Mouse (Mus musculus): Measurements from ENCODE around the gene Gm45062. TPM values are rescaled to one million over a fixed set of nuclear protein-coding genes. Genes with fewer than 3 reads are reported as not detected.

Gene Gm45062
- polyA plus RNA-seq, 1 experiment: 15.5 TPM

GRCm38 (mm10) chr6:8486391-8487043 is 227.3 kb downstream of the Gm45062 start:
- TF ChIP-seq CTCF (IDR thresholded peaks at IDR 0.05; ENCODE audit: borderline replicate concordance, extremely low read depth, insufficient read depth, insufficient read length) (peak; percentile 10; the same call in 1 of the 2 replicates), POLR2A (IDR thresholded peaks at IDR 0.05; ENCODE audit: borderline replicate concordance, extremely low read depth, insufficient read depth, insufficient read length, poor library complexity, severe bottlenecking) (no peak)
- peak; percentile 27 for DNase-seq (ENCODE audit: low read depth)

- TF ChIP-seq CTCF (IDR thresholded peaks at IDR 0.05; ENCODE audit: borderline replicate concordance, extremely low read depth, insufficient read depth, insufficient read length) (no peak), POLR2A (IDR thresholded peaks at IDR 0.05; ENCODE audit: borderline replicate concordance, extremely low read depth, insufficient read depth, insufficient read length, poor library complexity, severe bottlenecking) (no peak)
- DNase-seq (ENCODE audit: low read depth): peak; percentile 63
Observed at GRCm38 (mm10) chr6:8487044-8487853, 228.0 kb downstream of the Gm45062 start.

- DNase-seq (ENCODE audit: low read depth): no peak
- TF ChIP-seq POLR2A (IDR thresholded peaks at IDR 0.05; ENCODE audit: borderline replicate concordance, extremely low read depth, insufficient read depth, insufficient read length, poor library complexity, severe bottlenecking) (no peak), CTCF (IDR thresholded peaks at IDR 0.05; ENCODE audit: borderline replicate concordance, extremely low read depth, insufficient read depth, insufficient read length) (no peak)
Observed at GRCm38 (mm10) chr6:8488249-8488648, 229.0 kb downstream of the Gm45062 start.

GRCm38 (mm10) chr6:8489266-8489665 is 230.0 kb downstream of the Gm45062 start:
- TF ChIP-seq POLR2A (IDR thresholded peaks at IDR 0.05; ENCODE audit: borderline replicate concordance, extremely low read depth, insufficient read depth, insufficient read length, poor library complexity, severe bottlenecking) (no peak), CTCF (IDR thresholded peaks at IDR 0.05; ENCODE audit: borderline replicate concordance, extremely low read depth, insufficient read depth, insufficient read length) (no peak)
- no peak for DNase-seq (ENCODE audit: low read depth)

- TF ChIP-seq POLR2A (IDR thresholded peaks at IDR 0.05; ENCODE audit: borderline replicate concordance, extremely low read depth, insufficient read depth, insufficient read length, poor library complexity, severe bottlenecking): no peak
- no peak for TF ChIP-seq CTCF (IDR thresholded peaks at IDR 0.05; ENCODE audit: borderline replicate concordance, extremely low read depth, insufficient read depth, insufficient read length)
- DNase-seq (ENCODE audit: low read depth): peak; percentile 28
Observed at GRCm38 (mm10) chr6:8489938-8490585, 230.8 kb downstream of the Gm45062 start.

- TF ChIP-seq CTCF (IDR thresholded peaks at IDR 0.05; ENCODE audit: borderline replicate concordance, extremely low read depth, insufficient read depth, insufficient read length) (no peak), POLR2A (IDR thresholded peaks at IDR 0.05; ENCODE audit: borderline replicate concordance, extremely low read depth, insufficient read depth, insufficient read length, poor library complexity, severe bottlenecking) (no peak)
- DNase-seq (ENCODE audit: low read depth): no peak
Observed at GRCm38 (mm10) chr6:8492248-8492647, 233.0 kb downstream of the Gm45062 start.

GRCm38 (mm10) chr6:8495109-8495826 is 236.0 kb downstream of the Gm45062 start:
- DNase-seq (ENCODE audit: low read depth): no peak
- no peak for TF ChIP-seq CTCF (IDR thresholded peaks at IDR 0.05; ENCODE audit: borderline replicate concordance, extremely low read depth, insufficient read depth, insufficient read length)
- no peak for TF ChIP-seq POLR2A (IDR thresholded peaks at IDR 0.05; ENCODE audit: borderline replicate concordance, extremely low read depth, insufficient read depth, insufficient read length, poor library complexity, severe bottlenecking)

- no peak for TF ChIP-seq POLR2A (IDR thresholded peaks at IDR 0.05; ENCODE audit: borderline replicate concordance, extremely low read depth, insufficient read depth, insufficient read length, poor library complexity, severe bottlenecking)
- TF ChIP-seq CTCF (IDR thresholded peaks at IDR 0.05; ENCODE audit: borderline replicate concordance, extremely low read depth, insufficient read depth, insufficient read length): no peak
- no peak for DNase-seq (ENCODE audit: low read depth)
Observed at GRCm38 (mm10) chr6:8495827-8496222, 236.6 kb downstream of the Gm45062 start.

GRCm38 (mm10) chr6:8497234-8497867 is 238.1 kb downstream of the Gm45062 start:
- TF ChIP-seq CTCF (IDR thresholded peaks at IDR 0.05; ENCODE audit: borderline replicate concordance, extremely low read depth, insufficient read depth, insufficient read length) (no peak), POLR2A (IDR thresholded peaks at IDR 0.05; ENCODE audit: borderline replicate concordance, extremely low read depth, insufficient read depth, insufficient read length, poor library complexity, severe bottlenecking) (no peak)
- DNase-seq (ENCODE audit: low read depth): no peak

GRCm38 (mm10) chr6:8497868-8498257 is 238.6 kb downstream of the Gm45062 start:
- no peak for TF ChIP-seq CTCF (IDR thresholded peaks at IDR 0.05; ENCODE audit: borderline replicate concordance, extremely low read depth, insufficient read depth, insufficient read length)
- peak; percentile 45 for DNase-seq (ENCODE audit: low read depth)

Data from brain, embryonic 14.5 days (tissue).